Mouse (Mus musculus) ES-E14 (cell line): ENCODE results near the gene Cntnap5a.

Experiments used
- CHD2 ChIP-seq: IDR thresholded peaks from 2 replicates; pipeline ENCODE4 v1.6.1; 2014; ENCODE audit warnings: mild to moderate bottlenecking, low read depth, low read length, inconsistent platforms
- MAFK ChIP-seq: IDR thresholded peaks from 2 replicates; pipeline ENCODE4 v1.6.1; 2014; ENCODE audit warnings: mild to moderate bottlenecking, low read depth, low read length, inconsistent platforms; ENCODE audit not compliant: insufficient read depth
- ZNF384 ChIP-seq: IDR thresholded peaks from 2 replicates; pipeline ENCODE4 v1.6.1; 2012; ENCODE audit warnings: low read depth, low read length, inconsistent platforms

- TF ChIP-seq CHD2, result no peak
- no peak for TF ChIP-seq ZNF384
- TF ChIP-seq MAFK, result no peak
Observed at GRCm38 (mm10) chr1:116107010-116107723, 422.6 kb downstream of the Cntnap5a start.
